Mouse (Mus musculus) layer of hippocampus, adult 8-10 months (tissue): Measurements from ENCODE around the gene Lrfn1. TPM values are rescaled to one million over a fixed set of nuclear protein-coding genes. Genes with fewer than 3 reads are reported as not detected.

Experiments used
- DNase-seq, 2 experiments: peaks; one replicate each; pipeline ENCODE4 v3.0.0; 2022; ENCODE audit warnings: low spot score in 2 of 2
- total RNA-seq, 4 experiments: library from RNA; stranded (reverse); gene quantifications; 2 replicates each; pipeline ENCODE4 v1.2.4; 2022

Lrfn1 gene
- 10 to 100 TPM; 68.2 to 77.3 (median 71.5) TPM for total RNA-seq

- DNase-seq = no peak
Measured at GRCm38 (mm10) chr7:28451531-28452360, at the start of gene Lrfn1. Gene Lrfn1 (plus strand): TSS chr7:28451980.

DNA sequence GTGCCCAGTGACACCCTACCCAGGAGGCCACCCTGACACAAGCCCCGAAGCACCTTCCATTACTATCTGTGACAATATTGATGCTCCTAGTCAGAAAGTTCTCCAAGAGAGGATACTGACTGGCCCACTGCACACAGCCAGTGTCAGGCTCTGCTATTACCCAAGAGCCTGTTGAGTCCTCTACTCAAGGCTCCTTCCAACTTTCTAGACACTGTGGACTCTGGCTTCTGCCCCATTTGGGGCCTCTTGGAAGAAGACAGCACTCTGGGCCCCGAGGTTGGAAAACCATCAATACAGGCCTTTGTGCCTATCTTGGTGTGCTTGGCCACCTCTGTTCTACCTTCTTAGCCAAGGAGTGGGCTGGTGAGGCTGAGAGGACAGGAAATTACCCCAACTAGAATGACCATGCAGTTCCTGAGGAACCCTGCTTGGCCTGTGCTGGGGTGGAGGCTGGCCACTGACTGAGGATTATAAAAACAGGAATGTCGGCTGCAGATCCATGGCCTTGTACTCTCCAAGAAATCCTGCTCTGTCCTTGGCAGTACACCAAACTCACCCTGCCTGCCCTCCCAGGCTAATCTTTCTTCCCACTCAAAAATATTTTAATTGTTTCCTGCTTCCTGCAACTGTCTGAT, 40.8 kb upstream of the Lrfn1 start:
- no peak for DNase-seq

DNA sequence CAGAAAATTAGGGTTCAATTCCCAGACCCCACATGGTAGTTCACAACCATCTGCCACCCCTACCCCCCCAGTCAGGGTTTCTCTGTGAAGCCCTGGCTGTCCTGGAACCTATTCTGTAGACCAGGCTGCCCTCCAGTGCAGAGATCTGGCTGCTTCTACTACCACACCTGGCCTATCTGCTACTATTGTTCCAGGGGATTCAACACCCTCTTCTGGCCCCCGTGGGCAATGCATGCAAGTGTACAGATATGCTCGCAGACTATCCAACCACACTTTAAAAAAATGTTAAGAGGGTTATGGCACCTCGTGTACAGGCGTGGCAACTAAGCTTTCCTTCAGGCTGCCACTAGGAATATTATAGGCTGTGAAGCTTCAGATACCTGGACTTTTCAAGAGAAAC, 39.0 kb upstream of the Lrfn1 start:
- no peak for DNase-seq

GRCm38 (mm10) chr7:28417368-28417767, 34.4 kb upstream of the Lrfn1 start:
- DNase-seq = no peak

DNA sequence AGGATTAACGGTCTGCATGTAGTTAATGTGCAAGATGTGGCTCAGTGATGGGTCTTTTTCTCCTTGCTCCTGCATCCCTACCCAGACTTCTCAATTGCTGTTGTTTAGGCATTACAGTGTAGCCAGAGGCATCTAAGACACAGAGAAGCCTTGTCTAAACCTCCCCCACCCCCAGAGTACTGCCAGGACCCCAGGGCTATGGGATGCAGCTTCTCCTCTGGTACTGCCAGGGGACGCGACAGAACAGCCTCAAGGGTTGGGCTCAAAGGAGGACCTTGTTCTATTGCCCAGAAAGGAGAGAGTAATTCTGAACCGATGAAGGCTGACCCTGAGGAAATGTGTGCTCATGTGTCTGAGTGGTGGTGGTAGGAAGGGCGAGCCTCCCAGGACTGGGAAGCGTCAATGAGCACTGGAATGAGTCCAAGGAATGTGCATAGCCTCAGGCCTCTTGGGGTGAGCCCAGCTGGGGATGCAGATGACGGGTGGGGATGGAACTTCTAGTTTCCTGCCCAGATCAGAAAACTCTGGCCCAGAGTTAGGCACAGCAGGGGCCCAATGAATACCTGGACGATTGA, 33.6 kb upstream of the Lrfn1 start:
- DNase-seq = no peak

DNA sequence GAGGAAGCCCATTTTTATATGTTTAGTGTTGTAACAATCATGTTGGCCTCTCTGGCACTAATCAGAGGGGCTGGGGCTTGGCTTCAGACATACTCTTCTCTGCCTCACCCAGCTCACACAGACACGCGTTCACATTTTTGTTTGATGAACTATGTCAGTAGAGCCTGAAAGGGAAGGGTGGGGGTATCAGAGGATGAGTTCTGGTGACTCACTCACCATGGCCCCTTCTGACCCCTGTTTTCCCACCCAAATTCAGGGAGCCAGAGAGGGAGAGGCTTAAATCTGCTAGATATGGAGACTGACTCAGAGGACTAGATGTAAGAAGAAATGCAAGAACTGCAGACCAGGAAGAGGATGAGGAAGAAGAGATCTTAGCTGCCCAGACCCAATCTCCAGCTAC, 32.4 kb upstream of the Lrfn1 start:
- DNase-seq = no peak

DNA sequence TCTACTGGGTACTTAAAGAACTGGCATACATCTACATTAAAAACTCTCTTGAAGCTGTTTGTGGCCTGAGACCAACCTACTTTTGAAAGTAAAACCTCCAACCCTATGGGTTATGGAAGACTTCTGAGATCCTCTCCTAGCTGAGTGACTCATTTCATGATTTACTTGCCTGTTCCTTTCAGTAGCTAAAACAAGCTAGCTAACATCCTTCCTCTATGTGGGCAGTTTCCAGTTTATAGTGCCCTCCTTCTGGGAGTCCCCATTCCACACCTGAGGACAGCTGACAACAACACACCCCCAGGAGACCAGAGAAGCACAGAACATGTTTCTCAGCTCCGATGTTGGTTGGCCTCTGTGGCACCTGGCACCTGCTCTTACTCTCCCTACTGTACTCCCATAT, 28.8 kb upstream of the Lrfn1 start:
- no peak for DNase-seq

DNA sequence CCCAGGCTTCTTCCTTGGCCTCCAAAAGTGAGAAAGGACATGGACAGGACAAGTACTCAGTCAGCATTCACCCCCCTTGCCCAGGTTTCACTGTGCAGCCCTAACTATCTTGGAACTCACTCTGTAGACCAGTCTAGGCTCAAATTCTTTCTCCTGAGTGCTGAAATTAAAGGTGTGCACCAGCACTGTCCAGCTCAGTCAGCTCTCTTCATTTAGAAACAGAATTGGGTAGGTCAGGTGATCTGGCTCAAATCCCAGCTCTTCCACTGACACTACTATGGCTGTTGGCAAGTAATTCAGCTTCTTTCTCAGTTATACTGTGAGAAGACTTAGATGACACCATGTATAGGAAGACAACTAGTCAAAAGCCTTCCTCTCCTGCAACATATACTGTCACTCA, 24.0 kb upstream of the Lrfn1 start:
- no peak for DNase-seq

GRCm38 (mm10) chr7:28430512-28430911, 21.3 kb upstream of the Lrfn1 start:
- DNase-seq = no peak

DNA sequence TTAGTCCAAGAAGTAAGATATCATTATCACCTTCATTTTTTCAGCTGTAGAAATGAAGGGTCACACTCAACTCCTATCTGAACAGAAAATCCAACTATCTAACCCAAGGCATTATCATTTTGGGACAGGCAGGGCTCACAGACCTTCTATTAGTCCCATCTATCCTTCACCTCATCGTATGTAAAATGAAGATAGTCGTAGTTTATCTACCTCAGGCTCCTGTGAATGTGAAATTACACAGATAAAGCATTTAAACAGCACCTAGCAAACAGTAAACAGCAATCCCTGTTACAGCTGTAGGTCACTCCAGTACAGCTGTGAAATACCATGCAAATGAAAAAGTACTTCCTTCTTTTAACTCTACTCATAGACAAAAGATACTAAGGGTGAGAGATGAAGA, 19.5 kb upstream of the Lrfn1 start:
- DNase-seq = no peak

- no peak for DNase-seq
Measured at GRCm38 (mm10) chr7:28435660-28436259, 16.0 kb upstream of the Lrfn1 start.

DNA sequence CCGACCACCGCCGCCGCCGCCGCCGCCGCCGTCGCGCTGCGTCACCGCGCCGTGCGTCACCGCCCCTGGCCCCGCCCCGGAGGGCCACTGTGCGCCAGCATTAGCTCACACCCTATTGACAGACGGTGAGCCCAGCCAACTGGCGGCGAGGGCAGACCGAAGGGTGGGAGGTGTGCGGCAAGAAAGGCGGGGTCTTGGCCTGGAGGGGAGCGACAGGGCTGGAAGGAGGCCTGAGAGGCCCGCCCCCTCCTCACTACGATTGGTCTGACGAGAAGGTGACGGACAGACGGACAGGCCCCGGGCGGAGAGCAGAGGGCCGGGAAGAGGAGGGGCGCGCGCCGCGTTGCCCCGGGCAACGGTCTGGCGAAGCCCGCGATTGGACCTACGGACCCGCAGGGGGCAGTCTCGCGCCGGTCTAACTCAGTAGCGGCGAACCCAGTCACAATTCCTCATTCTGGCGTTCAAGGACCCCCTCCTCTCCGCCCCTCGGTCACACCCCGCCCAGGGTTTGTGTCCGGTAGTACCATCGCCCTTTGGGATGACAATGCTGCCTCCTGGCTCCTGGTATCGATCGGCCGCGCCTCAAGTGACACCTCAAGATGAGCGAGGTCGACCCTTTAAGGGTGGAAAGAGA, 15.4 kb upstream of the Lrfn1 start:
- DNase-seq = peak; percentile 100

DNA sequence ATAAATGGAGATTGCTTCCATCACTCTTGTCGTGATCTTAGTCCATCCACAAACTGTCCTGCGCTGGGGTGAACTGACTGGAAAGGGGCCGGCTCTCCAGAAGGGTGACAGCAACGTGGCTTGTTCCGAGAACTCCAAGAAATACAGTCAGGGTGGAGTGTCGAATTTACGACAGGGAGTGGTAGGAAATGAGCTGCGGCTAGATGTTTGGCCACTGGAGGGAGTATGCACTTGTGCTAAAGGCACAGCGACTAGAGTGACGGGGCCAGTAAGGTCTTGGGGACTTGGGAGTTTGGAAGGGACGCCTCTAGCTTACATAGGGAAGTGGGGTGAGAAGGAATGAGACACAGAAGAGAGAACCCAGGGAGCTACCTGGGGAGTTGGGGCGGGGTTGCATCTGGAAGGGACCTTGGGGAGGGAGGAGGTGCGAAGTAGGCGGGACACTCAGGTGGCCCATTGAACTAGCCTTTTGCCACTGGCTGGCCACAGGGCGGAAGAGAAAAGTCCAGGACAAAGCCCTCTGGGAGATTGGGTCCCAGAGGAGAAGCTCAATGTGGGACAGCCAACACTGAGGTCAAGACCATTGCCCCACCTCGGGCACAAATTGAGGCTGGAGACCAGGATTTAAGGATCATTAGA, 14.7 kb upstream of the Lrfn1 start, which contains the start of gene Gmfg:
Gene Gmfg (plus strand): TSS at position 516 of the 639 bp plus-strand sequence.
- DNase-seq = peak; percentile 76 to 78

DNA sequence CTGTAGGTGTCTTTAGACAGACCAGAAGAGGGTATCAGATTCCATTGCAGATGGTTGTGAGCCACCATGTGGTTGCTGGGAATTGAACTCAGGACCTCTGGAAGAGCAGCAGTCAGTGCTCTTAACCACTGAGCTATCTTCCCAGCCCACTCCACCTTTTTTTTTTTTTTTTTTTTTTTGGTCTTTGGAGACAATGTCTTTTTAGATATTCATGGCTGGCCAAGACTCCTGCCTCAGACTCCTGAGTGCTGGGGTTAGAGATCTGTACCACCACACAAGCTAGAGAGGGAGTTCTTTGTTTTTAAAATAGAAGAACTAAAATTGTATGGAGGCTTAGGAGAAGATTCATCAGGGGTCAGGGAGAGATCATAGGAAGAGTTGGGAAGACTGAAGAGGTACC, 13.8 kb upstream of the Lrfn1 start:
- no peak for DNase-seq

GRCm38 (mm10) chr7:28438771-28439170, 13.0 kb upstream of the Lrfn1 start:
- no peak for DNase-seq

GRCm38 (mm10) chr7:28440739-28441138, 11.0 kb upstream of the Lrfn1 start:
- no peak for DNase-seq

DNA sequence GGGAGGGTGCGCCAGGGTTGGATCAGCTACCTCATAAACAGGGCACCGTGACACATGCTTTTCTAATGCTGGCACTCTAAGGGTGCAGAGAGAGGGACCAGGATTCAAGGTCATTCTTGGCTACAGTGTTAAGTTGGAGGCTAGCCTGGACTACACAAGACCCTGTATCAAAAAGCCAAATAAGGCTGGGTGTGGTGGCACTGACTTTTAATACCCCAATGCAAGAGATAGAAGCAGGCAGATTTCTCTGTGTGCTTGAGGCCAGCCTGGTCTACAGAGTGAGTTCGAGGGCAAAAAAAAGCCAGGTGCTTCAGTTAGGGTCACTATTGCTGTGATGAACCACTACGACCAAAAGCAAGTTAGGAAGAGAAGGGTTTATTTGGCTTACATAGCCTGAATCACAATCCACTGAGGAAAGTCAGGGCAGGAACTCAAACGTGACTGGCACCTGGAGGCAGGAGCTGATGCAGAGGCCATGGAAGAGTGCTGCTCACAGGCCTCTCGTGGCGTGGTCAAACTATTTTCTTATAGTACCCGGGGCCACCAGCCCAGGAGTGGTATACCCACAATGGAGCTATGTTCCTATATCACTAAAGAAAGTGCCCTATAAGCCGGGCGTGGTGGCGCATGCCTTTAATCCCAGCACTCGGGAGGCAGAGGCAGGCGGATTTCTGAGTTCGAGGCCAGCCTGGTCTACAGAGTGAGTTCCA, 9.8 kb upstream of the Lrfn1 start:
- no peak for DNase-seq

DNA sequence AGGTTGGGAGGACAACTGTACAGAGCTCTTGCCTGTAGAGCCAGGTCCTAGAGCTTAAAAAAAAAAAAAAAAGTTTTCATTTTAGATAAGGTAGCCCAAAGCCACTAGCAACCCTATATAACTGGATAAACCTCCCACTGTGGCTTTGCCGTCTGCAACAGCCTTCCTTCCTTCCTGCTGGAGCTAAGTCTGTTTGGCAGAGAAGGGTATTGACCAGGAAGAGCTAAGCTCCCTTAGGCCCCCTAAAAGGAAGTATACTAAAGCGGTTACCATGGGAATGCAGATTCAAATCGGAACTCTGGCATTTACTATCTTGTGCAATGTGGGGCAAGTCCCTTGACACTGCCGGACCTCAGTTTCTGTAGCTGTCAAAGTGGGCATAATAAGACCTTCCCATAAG, 9.1 kb upstream of the Lrfn1 start:
- DNase-seq = no peak

- no peak for DNase-seq
Measured at GRCm38 (mm10) chr7:28444344-28444974, 7.3 kb upstream of the Lrfn1 start.

DNA sequence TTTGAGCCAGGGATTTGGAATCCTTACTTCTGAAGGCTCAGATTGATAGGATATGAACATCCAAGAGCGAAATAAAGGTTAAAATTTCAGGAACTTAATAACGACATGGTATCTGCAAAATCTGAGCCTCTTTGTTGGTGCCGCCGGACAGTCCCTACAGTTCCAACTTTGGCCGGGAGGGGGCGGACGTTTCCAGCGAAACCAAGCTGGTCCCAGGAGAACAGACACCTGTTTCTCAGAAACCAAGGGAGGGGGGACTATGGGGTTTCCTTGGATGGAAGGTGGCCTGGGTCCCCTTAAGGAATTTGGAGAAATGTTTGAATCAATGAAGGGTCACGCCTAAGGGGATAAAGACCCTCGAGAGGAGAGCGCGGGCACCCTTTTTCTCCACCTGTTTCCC, 5.3 kb upstream of the Lrfn1 start:
- DNase-seq = peak; percentile 45 to 83
